26 mouse cellular contexts compared by ENCODE assay signal in genomic region chr1:69492013-69492412, GRCm38 (mm10).
"Had no signal": no experiment of that assay in that cellular context is flagged by ENCODE, and none has a peak within 500 bp of the region (broad histone marks: within the 10 kb centered on the region; RNA-seq: fewer than 3 reads in every experiment).

No protein-coding gene starts in this region.

- H3K27ac ChIP-seq: gastrocnemius, adult 2 months; heart, embryonic 10.5 days; hindbrain, embryonic 12.5 days; hindbrain, embryonic 14.5 days; intestine, embryonic 15.5 days; layer of hippocampus, adult 2 months; left cerebral cortex, adult 2 months; limb, embryonic 10.5 days; limb, embryonic 12.5 days had no signal

- H3K9me3 ChIP-seq: heart, embryonic 10.5 days; heart, embryonic 12.5 days; hindbrain, embryonic 10.5 days; hindbrain, embryonic 12.5 days; intestine, embryonic 15.5 days; limb, embryonic 10.5 days; limb, embryonic 12.5 days had no signal

- DNase-seq: gastrocnemius, adult 2 months; gastrocnemius, postnatal 10 days; gastrocnemius, postnatal 25 days; heart, adult 18-20 months; heart, postnatal 10 days; heart, postnatal 4 days; kidney, adult 18-20 months; kidney, adult 8-10 months; kidney, postnatal 10 days; kidney, postnatal 25 days; kidney, postnatal 4 days; liver had no signal

- H3K36me3 ChIP-seq: heart, embryonic 10.5 days; heart, embryonic 12.5 days; hindbrain, embryonic 10.5 days; hindbrain, embryonic 12.5 days; intestine, embryonic 15.5 days; limb, embryonic 10.5 days; limb, embryonic 12.5 days had no signal

- H3K9ac ChIP-seq: heart, embryonic 12.5 days; hindbrain, embryonic 12.5 days; hindbrain, embryonic 14.5 days; intestine, embryonic 15.5 days; limb, embryonic 12.5 days had no signal

- H3K27me3 ChIP-seq: heart, embryonic 12.5 days; hindbrain, embryonic 12.5 days; intestine, embryonic 15.5 days; limb, embryonic 12.5 days had no signal

- H3K4me2 ChIP-seq: heart, embryonic 12.5 days; hindbrain, embryonic 12.5 days; hindbrain, embryonic 14.5 days; intestine, embryonic 15.5 days; limb, embryonic 12.5 days; liver, embryonic 11.5 days had no signal

- H3K4me3 ChIP-seq: gastrocnemius, adult 2 months; heart, embryonic 10.5 days; heart, embryonic 12.5 days; hindbrain, embryonic 10.5 days; hindbrain, embryonic 12.5 days; intestine, embryonic 15.5 days; layer of hippocampus, adult 2 months; left cerebral cortex, adult 2 months; limb, embryonic 10.5 days; limb, embryonic 12.5 days had no signal

- ATAC-seq: hindbrain, embryonic 16.5 days; inflammation-experienced regulatory T-cells, adult 6 months; intestine, embryonic 15.5 days; intestine, postnatal 0 days had no signal

- H3K4me1 ChIP-seq: heart, embryonic 10.5 days; heart, embryonic 12.5 days; hindbrain, embryonic 12.5 days; intestine, embryonic 15.5 days; limb, embryonic 12.5 days had no signal
